Mouse (Mus musculus): ENCODE measurements at regions not wholly inside any gene's neighbourhood (a gene's known extent, or its start where the extent isn't known, plus 50 kb on each side); places are given as distances from the start of the nearest gene placed in this dataset.

GRCm38 (mm10) chr4:55701334-55701733 is 169.1 kb upstream of the Klf4 start:
- DNase-seq (ENCODE audit: low spot score in 2 of 2) = no peak

GRCm38 (mm10) chr4:55699917-55700316 is 167.7 kb upstream of the Klf4 start:
- DNase-seq (ENCODE audit: low spot score in 2 of 2) = no peak

GRCm38 (mm10) chr4:55699161-55699560 is 166.9 kb upstream of the Klf4 start:
- DNase-seq (ENCODE audit: low spot score in 2 of 2) = no peak

GRCm38 (mm10) chr4:55697108-55697507 is 164.8 kb upstream of the Klf4 start:
- peak in 1 of 2 experiments; percentile 30 for DNase-seq (ENCODE audit: low spot score in 2 of 2)

GRCm38 (mm10) chr4:55696428-55696827 is 164.2 kb upstream of the Klf4 start:
- DNase-seq (ENCODE audit: low spot score in 2 of 2) = peak; percentile 30 to 48

GRCm38 (mm10) chr4:55695246-55695645 is 163.0 kb upstream of the Klf4 start:
- no peak for DNase-seq (ENCODE audit: low spot score in 2 of 2)

GRCm38 (mm10) chr4:55689479-55689878 is 157.2 kb upstream of the Klf4 start:
- no peak for DNase-seq (ENCODE audit: low spot score in 2 of 2)

GRCm38 (mm10) chr4:55686771-55687170 is 154.5 kb upstream of the Klf4 start:
- no peak for DNase-seq (ENCODE audit: low spot score in 2 of 2)

GRCm38 (mm10) chr4:55672288-55672687 is 140.0 kb upstream of the Klf4 start:
- DNase-seq (ENCODE audit: low spot score in 2 of 2) = no peak

- DNase-seq (ENCODE audit: low spot score in 2 of 2) = no peak
Observed at GRCm38 (mm10) chr4:55670258-55670657, 138.0 kb upstream of the Klf4 start.

- DNase-seq (ENCODE audit: low spot score in 2 of 2) = no peak
Observed at GRCm38 (mm10) chr4:55664822-55665221, 132.6 kb upstream of the Klf4 start.

- peak; percentile 40 to 65 for DNase-seq (ENCODE audit: low spot score in 2 of 2)
Observed at GRCm38 (mm10) chr4:55663856-55664255, 131.6 kb upstream of the Klf4 start.

GRCm38 (mm10) chr4:55662041-55662440 is 129.8 kb upstream of the Klf4 start:
- DNase-seq (ENCODE audit: low spot score in 2 of 2) = no peak

GRCm38 (mm10) chr4:55658904-55659303 is 126.6 kb upstream of the Klf4 start:
- no peak for DNase-seq (ENCODE audit: low spot score in 2 of 2)

GRCm38 (mm10) chr4:55655329-55655728 is 123.1 kb upstream of the Klf4 start:
- no peak for DNase-seq (ENCODE audit: low spot score in 2 of 2)

GRCm38 (mm10) chr4:55652628-55653027 is 120.4 kb upstream of the Klf4 start:
- no peak for DNase-seq (ENCODE audit: low spot score in 2 of 2)

GRCm38 (mm10) chr4:55651811-55652410 is 119.6 kb upstream of the Klf4 start:
- peak in 1 of 2 experiments; percentile 32 for DNase-seq (ENCODE audit: low spot score in 2 of 2)

GRCm38 (mm10) chr4:55651051-55651763 is 118.9 kb upstream of the Klf4 start:
- peak; percentile 89 to 92 for DNase-seq (ENCODE audit: low spot score in 2 of 2)

- DNase-seq (ENCODE audit: low spot score in 2 of 2) = peak in 1 of 2 experiments; percentile 30
Observed at GRCm38 (mm10) chr4:55650186-55650585, 117.9 kb upstream of the Klf4 start.

GRCm38 (mm10) chr4:55648376-55648775 is 116.1 kb upstream of the Klf4 start:
- DNase-seq (ENCODE audit: low spot score in 2 of 2) = peak in 1 of 2 experiments; percentile 34

GRCm38 (mm10) chr4:55645432-55645831 is 113.2 kb upstream of the Klf4 start:
- peak in 1 of 2 experiments; percentile 29 for DNase-seq (ENCODE audit: low spot score in 2 of 2)

GRCm38 (mm10) chr4:55644895-55645294 is 112.6 kb upstream of the Klf4 start:
- no peak for DNase-seq (ENCODE audit: low spot score in 2 of 2)

GRCm38 (mm10) chr4:55634946-55635511 is 102.8 kb upstream of the Klf4 start:
- no peak for DNase-seq (ENCODE audit: low spot score in 2 of 2)
